Mouse (Mus musculus) small intestine, adult 2 months (tissue): ENCODE data around the gene Mat2a.
"Not testable (repeated sequence)": the region's sequence is repeated elsewhere in the genome, so short reads cannot be mapped to it uniquely, and the experiment has no call there.

Experiments
- CTCF ChIP-seq: fragments of 200-500 bp; IDR thresholded peaks from 2 replicates; pipeline ENCODE4 v1.5.1; 2012; ENCODE audit warnings: low read depth, mild to moderate bottlenecking, control low read depth, inconsistent platforms, low read length, moderate library complexity, mixed read lengths; ENCODE audit not compliant: insufficient replicate concordance, insufficient read length; ENCODE audit errors: extremely low read depth
- POLR2A ChIP-seq: fragments of 200-500 bp; IDR thresholded peaks from 2 replicates; pipeline ENCODE4 v1.6.1; 2012; ENCODE audit warnings: low read depth, mild to moderate bottlenecking, control low read depth, inconsistent platforms, low read length, moderate library complexity

GRCm38 (mm10) chr6:72451778-72452177 is 12.4 kb upstream of the Mat2a start:
- TF ChIP-seq POLR2A, CTCF: not testable (repeated sequence)
